Comparison of ENCODE assay signal across 9 mouse cellular contexts in genomic region chr19:57193958-57194357, GRCm38 (mm10).
DNase-seq lines count a peak whose midpoint lies in the region; ATAC-seq and TF ChIP-seq lines count a peak whose summit lies in the region.
"Had no signal": no experiment of that assay in that cellular context is flagged by ENCODE, and none has a peak within 500 bp of the region (broad histone marks: within the 10 kb centered on the region; RNA-seq: fewer than 3 reads in every experiment).

No protein-coding gene starts in this region.

- TF ChIP-seq CTCF in gastrocnemius, adult 2 months (IDR thresholded peaks at IDR 0.05): peak; percentile 63

- no peak for DNase-seq in gastrocnemius, adult 2 months
- no peak for DNase-seq in gastrocnemius, postnatal 4 days (ENCODE audit: low spot score in 2 of 2)
- DNase-seq in A20 (ENCODE audit: low read depth, low spot score): peak; percentile 27
- DNase-seq in cerebellum, adult 11-12 months: peak; percentile 76
- DNase-seq in mesoderm, embryonic 11.5 days (ENCODE audit: low read depth, low spot score): peak; percentile 65
- no peak for DNase-seq in T-cell, adult 2 months (ENCODE audit: low spot score)
- no peak for DNase-seq in right cerebral cortex, adult 18-20 months

- intact Hi-C loops in gastrocnemius, adult 2 months (cut with DNase I): no loop called here

- H3K27ac ChIP-seq in gastrocnemius, adult 2 months: peak overlapping the region; percentile 78
- H3K27ac ChIP-seq: lung, embryonic 15.5 days had no signal

- peak overlapping the region; percentile 69 for H3K4me3 ChIP-seq in gastrocnemius, adult 2 months
- H3K4me3 ChIP-seq: lung, embryonic 15.5 days had no signal

- ATAC-seq in hematopoietic stem cell, adult 5-6 weeks (replicated peaks in 1 of 2; ENCODE audit: insufficient read depth in 1 of 2, low FRiP score in 2 of 2, low TSS enrichment in 1 of 2, low read depth in 1 of 2, poor library complexity in 2 of 2, severe bottlenecking in 2 of 2): peak; percentile 69 to 86

Comparison
In these comparisons a context has a peak if more than half of its experiments do, and no peak if none do; other contexts are left out.
1. DNase-seq: peak in A20 (single experiment), cerebellum, adult 11-12 months (single experiment) and mesoderm, embryonic 11.5 days (single experiment); none in gastrocnemius, adult 2 months (single experiment), gastrocnemius, postnatal 4 days (0 of 2), T-cell, adult 2 months (single experiment) and right cerebral cortex, adult 18-20 months (single experiment).